Mouse (Mus musculus): ENCODE measurements around the gene Osgin1. TPM values are rescaled to one million over a fixed set of nuclear protein-coding genes. Genes with fewer than 3 reads are reported as not detected.

The Osgin1 gene
- polyA plus RNA-seq, 1 experiment, result 2.2 TPM

DNA sequence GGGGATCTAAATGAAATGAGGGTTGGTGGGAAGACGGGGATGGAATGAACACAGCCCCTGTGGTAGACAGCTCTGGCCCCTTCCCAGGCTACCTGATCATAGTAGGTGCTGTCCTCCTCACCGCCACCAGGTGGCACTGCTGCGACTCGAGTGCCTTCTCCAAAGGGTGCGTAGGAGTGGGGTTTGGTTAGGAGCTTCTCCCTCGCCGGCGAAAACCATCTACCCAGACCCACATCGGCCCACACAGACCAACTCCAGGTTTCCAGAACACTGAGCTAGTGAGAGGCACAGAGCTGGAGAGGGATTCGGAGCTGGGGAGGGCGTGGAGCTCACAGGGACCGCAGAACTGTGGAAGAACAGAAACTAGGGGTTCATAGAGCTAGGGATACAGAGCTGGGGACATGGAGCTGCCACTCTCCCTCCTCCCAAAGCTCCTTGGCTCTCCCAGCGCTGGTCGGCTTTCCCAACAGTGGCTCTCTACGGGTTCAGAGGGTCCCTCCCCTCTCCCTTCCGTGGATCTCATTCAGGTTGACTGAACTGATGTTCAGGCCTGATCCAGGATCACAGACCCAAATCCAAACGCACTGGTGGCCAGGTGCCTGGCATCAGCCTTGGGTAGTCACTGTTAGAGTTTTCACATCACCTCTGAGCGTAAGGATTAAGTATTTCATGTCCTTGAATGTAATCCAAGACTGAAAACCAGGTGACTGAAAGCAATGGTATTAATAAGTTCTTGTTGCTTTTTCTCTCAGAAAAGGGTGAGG, 21.0 kb upstream of the Osgin1 start:
- Histone ChIP-seq H3K4me3 (ENCODE audit: insufficient read depth, low read depth, low read length) (peak overlapping the region; percentile 24; the same call in 1 of the 2 replicates), H3K4me1 (ENCODE audit: control insufficient read depth, insufficient read depth, insufficient read length, low read length) (no peaks in the 10 kb centered on the region), H3K27ac (replicated peaks; ENCODE audit: low read depth, low read length) (no peak overlapping the region)

- Histone ChIP-seq H3K27ac (replicated peaks; ENCODE audit: low read depth, low read length) (no peak overlapping the region), H3K4me3 (ENCODE audit: insufficient read depth, low read depth, low read length) (no peak overlapping the region)
Observed at GRCm38 (mm10) chr8:119413605-119414004, 20.3 kb upstream of the Osgin1 start.

DNA sequence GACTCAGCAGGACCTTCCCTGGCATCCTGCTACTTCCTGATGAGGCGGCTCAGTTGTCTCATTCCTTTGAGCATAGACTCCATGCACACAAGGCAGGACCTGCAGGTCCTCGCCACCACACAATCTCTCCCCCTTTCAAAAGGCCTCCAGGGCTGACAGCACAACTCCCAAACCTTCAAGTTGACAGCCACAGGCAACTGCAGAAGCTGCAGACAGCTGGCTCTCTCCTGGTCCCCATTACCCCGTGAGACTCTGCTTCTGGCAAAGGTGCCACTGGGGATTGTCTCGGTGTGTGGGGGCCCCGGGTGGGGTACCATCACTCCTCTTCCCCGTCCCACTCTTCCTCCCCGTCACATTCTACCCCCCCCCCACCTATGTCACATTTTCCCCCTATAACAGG, 13.6 kb upstream of the Osgin1 start:
- H3K27ac ChIP-seq (replicated peaks; ENCODE audit: low read depth, low read length), result no peak overlapping the region

More at GRCm38 (mm10) chr8:119413605-119414004, 20.3 kb upstream of the Osgin1 start:
- no peaks in the 10 kb centered on the region for H3K4me1 ChIP-seq (ENCODE audit: control insufficient read depth, insufficient read depth, insufficient read length, low read length)

DNA sequence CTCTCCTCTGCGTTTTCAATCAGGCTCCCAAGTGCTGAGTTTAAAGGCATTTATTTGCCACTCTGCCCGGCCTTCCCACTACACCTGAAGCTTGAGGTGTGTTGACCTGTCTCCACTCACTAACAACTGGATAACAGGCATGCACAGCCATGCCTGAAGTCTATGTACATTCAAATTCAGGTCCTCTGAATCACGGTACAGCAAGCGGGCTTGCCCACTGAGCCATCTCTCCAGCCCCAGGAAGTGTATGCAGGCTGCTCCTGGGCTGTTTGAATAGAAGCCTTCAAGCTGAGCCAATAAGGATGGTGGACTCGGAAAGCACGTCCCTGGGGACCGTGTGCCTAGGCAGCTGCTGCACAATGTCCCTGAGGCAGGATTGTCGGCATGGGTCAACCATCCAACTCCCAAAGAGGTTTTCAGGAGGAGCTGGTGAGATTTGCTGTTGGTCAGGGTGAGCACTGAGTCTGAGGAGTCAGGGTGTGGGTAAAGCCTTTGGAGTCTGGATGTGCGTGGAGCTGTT, 12.3 kb upstream of the Osgin1 start:
- Histone ChIP-seq H3K4me1 (ENCODE audit: control insufficient read depth, insufficient read depth, insufficient read length, low read length) (peaks cover 48% of the 10 kb centered on the region), H3K27ac (replicated peaks; ENCODE audit: low read depth, low read length) (peak overlapping the region; percentile 44), H3K4me3 (ENCODE audit: insufficient read depth, low read depth, low read length) (no peak overlapping the region)

More for the DNA sequence above, 13.6 kb upstream of the Osgin1 start:
- peaks cover 39% of the 10 kb centered on the region for H3K4me1 ChIP-seq (ENCODE audit: control insufficient read depth, insufficient read depth, insufficient read length, low read length)
- no peak overlapping the region for H3K4me3 ChIP-seq (ENCODE audit: insufficient read depth, low read depth, low read length)

DNA sequence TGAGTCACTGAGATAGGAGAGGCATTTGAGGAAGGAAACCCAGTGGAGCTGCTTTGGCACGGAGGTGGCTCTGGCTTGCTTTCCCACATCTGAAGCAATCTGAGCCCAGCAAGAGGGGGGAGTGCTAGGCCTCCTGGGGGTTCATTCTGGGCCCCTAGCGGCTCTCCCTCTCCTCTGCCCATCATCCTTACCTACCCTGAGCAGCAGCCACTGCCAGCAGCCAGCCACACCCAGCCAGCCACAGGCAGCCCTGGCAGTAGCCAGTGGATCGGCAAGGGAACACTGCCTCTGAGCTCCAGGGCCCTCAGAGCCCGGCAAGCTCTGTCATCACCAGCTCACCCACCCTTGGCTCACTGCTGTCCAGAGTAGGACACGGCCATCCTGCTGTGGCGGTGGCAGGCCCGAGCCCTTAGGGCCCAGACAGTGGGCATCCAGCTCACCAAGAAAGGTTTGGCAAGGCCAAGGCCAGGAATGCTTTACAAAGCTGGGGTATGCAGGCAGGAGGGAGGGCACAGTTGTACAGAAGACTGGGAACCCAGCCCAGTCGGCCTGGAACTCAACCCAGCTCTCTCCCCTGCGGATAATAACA, 11.7 kb upstream of the Osgin1 start:
- no peak overlapping the region for H3K4me3 ChIP-seq (ENCODE audit: insufficient read depth, low read depth, low read length)
- H3K4me1 ChIP-seq (ENCODE audit: control insufficient read depth, insufficient read depth, insufficient read length, low read length), result peaks cover 51% of the 10 kb centered on the region
- H3K27ac ChIP-seq (replicated peaks; ENCODE audit: low read depth, low read length), result peak overlapping the region; percentile 44; the same call in 1 of the 2 replicates

DNA sequence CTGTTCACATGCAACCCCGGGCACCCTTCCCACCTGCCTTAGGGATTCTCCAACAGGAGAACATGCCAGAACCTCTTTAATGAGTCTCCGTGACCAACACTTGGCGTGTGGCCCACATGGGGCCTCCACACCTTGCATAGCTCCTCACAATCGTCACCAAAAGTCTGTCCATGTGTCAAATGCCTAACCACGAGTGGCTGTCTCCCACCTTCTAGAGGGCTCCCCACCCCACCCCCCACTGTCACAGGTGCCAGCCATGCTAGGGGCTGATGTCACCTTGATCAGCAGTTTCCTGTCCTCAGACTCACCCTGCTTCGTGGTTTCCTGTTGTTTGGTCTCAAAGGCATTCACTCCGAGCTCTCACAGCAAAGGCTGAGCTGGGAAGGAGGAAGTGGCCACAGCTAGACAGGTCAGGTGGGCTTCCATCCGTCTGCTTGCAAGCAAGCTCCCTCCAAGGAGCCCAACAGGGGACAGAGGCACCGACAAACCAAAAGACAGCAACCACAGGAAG, 10.2 kb upstream of the Osgin1 start:
- peak overlapping the region; percentile 98 for H3K27ac ChIP-seq (replicated peaks; ENCODE audit: low read depth, low read length)
- no peak overlapping the region for H3K4me3 ChIP-seq (ENCODE audit: insufficient read depth, low read depth, low read length)
- peaks cover 64% of the 10 kb centered on the region for H3K4me1 ChIP-seq (ENCODE audit: control insufficient read depth, insufficient read depth, insufficient read length, low read length)

DNA sequence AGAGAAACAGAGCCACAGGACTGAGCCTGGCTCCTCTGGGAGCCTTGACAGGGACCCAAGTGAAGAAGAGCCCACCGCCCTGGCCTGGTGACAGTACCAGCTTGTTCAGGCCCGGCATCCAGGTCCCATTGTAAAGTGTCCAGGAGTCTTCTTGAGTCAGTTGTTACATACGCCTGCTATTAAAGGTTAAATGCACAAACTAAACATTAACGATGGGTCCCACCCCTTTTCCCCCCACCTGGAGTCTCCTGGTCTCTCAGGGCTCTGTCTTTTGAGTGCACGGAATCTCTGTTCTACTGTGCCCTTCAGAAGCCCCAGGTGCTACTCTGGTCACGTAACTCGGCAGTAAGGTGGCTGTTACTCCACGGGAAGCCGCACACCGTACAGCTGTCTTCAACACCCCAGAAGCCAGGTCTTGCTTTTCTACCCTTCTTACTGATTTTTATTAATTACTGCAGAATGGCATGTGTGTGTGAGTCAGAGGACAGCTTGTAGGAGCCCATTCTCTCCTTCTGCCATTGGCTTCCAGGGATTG, 9.7 kb upstream of the Osgin1 start:
- H3K4me3 ChIP-seq (ENCODE audit: insufficient read depth, low read depth, low read length), result no peak overlapping the region
- peaks cover 69% of the 10 kb centered on the region for H3K4me1 ChIP-seq (ENCODE audit: control insufficient read depth, insufficient read depth, insufficient read length, low read length)
- H3K27ac ChIP-seq (replicated peaks; ENCODE audit: low read depth, low read length), result peak overlapping the region; percentile 98

- Histone ChIP-seq H3K4me1 (ENCODE audit: control insufficient read depth, insufficient read depth, insufficient read length, low read length) (peaks cover 74% of the 10 kb centered on the region), H3K27ac (replicated peaks; ENCODE audit: low read depth, low read length) (peak overlapping the region; percentile 98), H3K4me3 (ENCODE audit: insufficient read depth, low read depth, low read length) (no peak overlapping the region)
Observed at GRCm38 (mm10) chr8:119424740-119425139, 9.2 kb upstream of the Osgin1 start.

- peaks cover 72% of the 10 kb centered on the region for H3K4me1 ChIP-seq (ENCODE audit: control insufficient read depth, insufficient read depth, insufficient read length, low read length)
- H3K27ac ChIP-seq (replicated peaks; ENCODE audit: low read depth, low read length), result peak overlapping the region; percentile 98
- H3K4me3 ChIP-seq (ENCODE audit: insufficient read depth, low read depth, low read length), result no peak overlapping the region; the same call in 1 of the 2 replicates
Observed at GRCm38 (mm10) chr8:119425533-119425932, 8.4 kb upstream of the Osgin1 start.

GRCm38 (mm10) chr8:119426069-119426735, 7.7 kb upstream of the Osgin1 start:
- Histone ChIP-seq H3K4me3 (ENCODE audit: insufficient read depth, low read depth, low read length) (peak overlapping the region; percentile 11), H3K27ac (replicated peaks; ENCODE audit: low read depth, low read length) (peak overlapping the region; percentile 98), H3K4me1 (ENCODE audit: control insufficient read depth, insufficient read depth, insufficient read length, low read length) (peaks cover 68% of the 10 kb centered on the region)

DNA sequence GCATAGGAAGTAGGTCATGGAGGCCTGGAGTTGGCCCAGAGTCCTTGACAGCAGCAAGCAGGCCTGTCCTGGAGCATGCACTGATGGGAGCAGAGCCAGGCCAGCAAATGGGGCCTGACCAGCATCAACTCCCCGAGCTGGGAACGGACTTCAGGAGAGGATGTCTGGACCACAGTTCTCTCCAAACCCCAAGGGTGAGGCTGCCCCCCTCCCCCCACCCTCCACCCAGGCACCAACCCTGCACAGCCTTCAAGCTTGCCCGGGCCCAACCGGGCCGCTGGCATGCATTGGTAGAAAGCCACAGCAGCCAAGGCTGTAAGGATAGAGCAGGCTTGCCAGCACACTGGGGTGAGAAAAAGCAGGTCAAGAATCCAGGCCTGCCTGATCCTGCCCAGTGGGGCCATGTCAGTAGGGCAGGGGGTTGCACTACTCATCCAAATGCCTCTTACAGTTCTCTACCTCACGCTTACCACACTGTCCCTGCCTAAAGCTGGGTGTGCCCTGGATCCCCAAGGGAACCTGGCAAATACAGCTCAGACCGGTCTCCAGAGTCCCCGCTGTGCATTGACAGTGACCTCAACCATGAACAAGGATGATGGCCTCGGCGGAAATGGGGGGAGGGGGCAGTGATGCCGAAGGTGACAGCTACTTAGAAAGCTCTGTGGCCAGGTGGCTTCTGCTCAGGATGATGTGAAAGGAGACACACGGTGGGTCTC, 6.1 kb upstream of the Osgin1 start:
- Histone ChIP-seq H3K27ac (replicated peaks; ENCODE audit: low read depth, low read length) (no peak overlapping the region), H3K4me3 (ENCODE audit: insufficient read depth, low read depth, low read length) (no peak overlapping the region), H3K4me1 (ENCODE audit: control insufficient read depth, insufficient read depth, insufficient read length, low read length) (peaks cover 54% of the 10 kb centered on the region)

GRCm38 (mm10) chr8:119428350-119428740, 5.6 kb upstream of the Osgin1 start:
- Histone ChIP-seq H3K4me1 (ENCODE audit: control insufficient read depth, insufficient read depth, insufficient read length, low read length) (peaks cover 51% of the 10 kb centered on the region), H3K4me3 (ENCODE audit: insufficient read depth, low read depth, low read length) (no peak overlapping the region), H3K27ac (replicated peaks; ENCODE audit: low read depth, low read length) (no peak overlapping the region)

GRCm38 (mm10) chr8:119428766-119429327, 5.1 kb upstream of the Osgin1 start:
- no peak overlapping the region for H3K27ac ChIP-seq (replicated peaks; ENCODE audit: low read depth, low read length)
- H3K4me1 ChIP-seq (ENCODE audit: control insufficient read depth, insufficient read depth, insufficient read length, low read length), result peaks cover 48% of the 10 kb centered on the region

GRCm38 (mm10) chr8:119429552-119429951, 4.4 kb upstream of the Osgin1 start:
- no peak overlapping the region for H3K27ac ChIP-seq (replicated peaks; ENCODE audit: low read depth, low read length)
- peaks cover 42% of the 10 kb centered on the region for H3K4me1 ChIP-seq (ENCODE audit: control insufficient read depth, insufficient read depth, insufficient read length, low read length)

More at GRCm38 (mm10) chr8:119428766-119429327, 5.1 kb upstream of the Osgin1 start:
- no peak overlapping the region for H3K4me3 ChIP-seq (ENCODE audit: insufficient read depth, low read depth, low read length)

More at GRCm38 (mm10) chr8:119429552-119429951, 4.4 kb upstream of the Osgin1 start:
- H3K4me3 ChIP-seq (ENCODE audit: insufficient read depth, low read depth, low read length), result no peak overlapping the region
